Mouse (Mus musculus) kidney, adult 9 months (tissue): Measurements from ENCODE around the gene Pigq.

Experiments used
- DNase-seq: peaks from one replicate; pipeline ENCODE4 v3.0.0; 2022

Pigq gene

GRCm38 (mm10) chr17:25919786-25920642, 24.7 kb downstream of the Pigq start:
- DNase-seq: peak; percentile 100

- no peak for DNase-seq
These were observed 25.5 kb downstream of the Pigq start, which contains the start of gene Rab40c for GRCm38 (mm10) chr17:25919144-25919785. Gene Rab40c (minus strand): TSS chr17:25919727.

DNA sequence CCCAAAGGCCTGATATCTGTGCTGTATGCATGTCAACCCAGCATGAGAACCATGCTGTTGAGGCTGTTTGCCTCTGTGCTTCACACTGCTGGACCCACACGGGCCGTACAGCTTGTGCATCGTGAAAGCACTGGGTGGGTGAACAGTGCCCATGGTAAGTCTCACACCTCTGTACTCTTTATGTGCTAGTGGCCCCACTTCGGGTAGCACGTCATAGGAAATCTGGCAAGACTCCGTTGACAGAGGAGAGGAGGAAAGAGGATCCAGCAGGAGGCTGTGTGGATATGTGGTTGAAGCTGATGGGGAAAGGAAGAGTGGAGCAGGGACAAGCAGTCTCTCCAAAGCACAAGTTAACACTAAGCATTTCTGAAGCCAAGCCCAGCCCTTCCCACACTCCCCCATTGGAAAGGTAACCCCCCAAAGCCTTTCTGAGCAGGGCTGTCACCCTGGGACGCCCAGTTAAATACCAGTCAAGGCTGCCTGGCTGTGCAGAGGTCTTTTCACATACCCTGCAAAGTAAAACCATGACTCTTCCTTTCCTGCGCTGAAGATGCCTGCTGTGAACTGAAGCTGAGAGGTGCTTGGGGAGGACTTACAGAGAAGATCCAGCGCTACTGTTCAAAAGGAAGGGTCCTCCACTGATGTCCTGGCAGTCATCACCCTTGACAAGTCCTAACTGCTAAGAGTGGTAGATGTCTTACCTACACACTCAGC, 26.5 kb downstream of the Pigq start:
- DNase-seq: no peak

DNA sequence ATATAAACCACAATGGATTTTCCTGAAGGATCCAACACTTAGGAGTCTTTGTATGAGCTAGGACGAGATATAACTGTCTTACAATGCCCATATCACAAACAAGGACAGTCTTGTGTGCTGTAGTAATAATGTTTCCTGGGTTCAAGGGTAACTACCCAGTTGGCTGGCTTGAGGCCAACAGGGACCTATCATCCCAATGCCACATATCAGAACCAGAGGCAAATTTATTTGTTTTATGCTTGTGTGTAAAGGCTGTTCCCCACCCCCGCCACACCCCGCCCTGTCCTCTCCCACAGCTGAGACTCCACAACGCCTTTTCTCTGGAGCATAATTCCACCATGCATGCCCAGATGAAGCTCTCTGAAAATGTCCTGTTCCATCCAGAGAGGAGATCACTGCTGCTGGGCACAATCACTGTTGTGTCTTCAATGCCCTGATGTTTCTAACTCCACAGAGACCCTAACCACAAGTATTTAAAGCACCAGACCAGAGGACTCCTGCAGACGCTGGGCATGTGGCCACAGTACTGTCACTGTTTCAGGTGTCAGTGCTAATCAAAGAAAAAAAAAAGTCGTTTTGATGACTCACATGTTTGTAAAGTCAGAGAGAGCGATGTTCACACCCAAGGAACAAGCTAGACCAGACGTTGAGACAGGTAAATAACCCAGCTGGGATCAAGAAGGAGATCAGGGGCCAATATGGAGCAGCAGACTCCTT, 27.6 kb downstream of the Pigq start:
- DNase-seq: no peak

DNA sequence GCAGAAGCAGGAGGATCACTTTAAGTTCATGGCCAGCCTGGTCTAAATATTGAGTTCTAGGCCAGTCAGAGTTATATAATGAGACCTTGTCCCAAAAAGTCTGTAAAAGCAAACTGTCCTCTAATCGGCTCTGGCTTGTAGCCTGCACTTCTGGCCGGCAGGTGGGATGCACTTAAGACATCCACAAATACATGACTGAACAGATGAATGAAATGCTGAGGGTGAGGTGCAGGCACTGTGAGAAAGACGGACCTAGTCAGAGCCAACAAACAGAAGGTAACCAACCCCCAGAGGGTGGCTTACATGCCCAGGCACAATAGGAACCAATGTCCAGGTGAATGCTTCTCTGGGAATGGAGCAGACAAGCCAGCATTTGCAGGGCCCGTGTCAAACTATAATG, 30.4 kb downstream of the Pigq start:
- DNase-seq: no peak

GRCm38 (mm10) chr17:25913877-25914275, 30.9 kb downstream of the Pigq start:
- DNase-seq: no peak

DNA sequence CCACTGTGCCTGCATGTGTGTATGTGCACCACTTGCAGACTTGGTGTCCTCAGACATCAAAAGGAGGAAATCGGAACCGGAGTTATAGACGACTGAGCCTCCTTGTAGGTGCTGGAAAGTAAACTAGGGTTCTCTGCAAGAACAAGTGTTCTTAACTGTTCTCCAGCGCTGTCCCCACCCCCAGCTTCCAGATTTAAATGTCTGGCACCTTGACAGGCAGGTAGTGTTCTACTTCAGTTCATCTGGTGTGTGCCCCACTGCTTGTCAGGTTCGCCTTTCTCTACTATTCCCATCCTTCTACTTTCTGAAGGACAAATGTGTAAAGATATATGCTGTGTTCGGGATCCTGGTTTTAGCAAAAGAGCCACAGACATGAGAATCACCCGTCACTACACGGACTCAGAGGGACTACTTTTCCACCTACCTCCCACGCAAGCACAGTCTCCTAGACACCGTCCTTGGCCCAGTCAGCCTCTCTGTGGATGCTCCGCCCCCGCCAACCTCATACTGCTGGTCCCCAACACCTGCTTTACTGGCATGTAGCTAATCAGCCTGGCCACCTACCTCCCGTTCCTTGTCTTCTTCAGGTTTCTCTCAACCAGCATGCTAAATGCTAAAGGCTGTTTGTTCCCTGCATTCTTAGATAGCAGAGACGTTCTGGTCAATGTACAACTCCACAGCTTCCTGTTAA, 31.4 kb downstream of the Pigq start:
- peak; percentile 47 for DNase-seq

DNA sequence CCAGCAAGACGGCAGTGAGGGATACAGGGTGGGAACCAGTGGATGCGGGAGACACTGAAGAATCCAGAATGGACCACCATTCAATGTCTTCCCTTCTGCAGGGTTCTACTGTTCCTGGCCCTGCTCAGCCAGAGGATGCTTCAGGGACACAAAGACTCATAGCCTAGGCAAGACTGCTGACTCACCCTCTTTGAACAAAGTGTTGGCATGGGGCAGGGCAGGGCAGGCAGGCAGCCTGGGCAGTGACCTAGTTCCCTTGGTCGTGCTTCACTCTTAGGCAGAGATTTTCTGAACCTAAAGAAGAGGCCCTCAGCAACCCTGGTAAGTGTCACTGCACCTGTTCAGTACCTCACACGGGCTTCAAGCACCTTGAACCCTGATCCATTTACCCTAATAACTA, 32.9 kb downstream of the Pigq start:
- DNase-seq: peak; percentile 37

- DNase-seq: no peak
These were observed 37.1 kb downstream of the Pigq start for GRCm38 (mm10) chr17:25907640-25908039.

- DNase-seq: no peak
These were observed 41.7 kb downstream of the Pigq start for GRCm38 (mm10) chr17:25903061-25903460.

DNA sequence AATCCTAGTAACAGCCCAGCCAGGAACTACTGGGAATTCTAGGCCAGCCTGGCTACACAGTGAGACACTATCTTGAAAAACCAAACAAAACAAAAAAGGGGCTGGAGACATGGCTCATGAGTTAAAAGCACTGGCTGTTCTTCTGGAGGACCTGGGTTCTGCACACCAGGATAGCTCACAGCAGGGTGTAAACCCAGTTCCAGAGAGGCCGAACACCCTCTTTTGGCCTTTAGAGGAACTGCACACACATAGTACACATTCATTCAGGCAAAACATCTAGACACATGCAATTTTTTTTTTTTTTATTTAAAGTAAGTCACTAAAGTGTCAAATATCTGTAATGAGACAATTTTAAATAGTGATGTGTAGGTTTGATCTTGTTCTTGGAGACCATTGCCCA, 44.5 kb downstream of the Pigq start:
- no peak for DNase-seq

- no peak for DNase-seq
These were observed 48.8 kb downstream of the Pigq start for GRCm38 (mm10) chr17:25895891-25896290.

DNA sequence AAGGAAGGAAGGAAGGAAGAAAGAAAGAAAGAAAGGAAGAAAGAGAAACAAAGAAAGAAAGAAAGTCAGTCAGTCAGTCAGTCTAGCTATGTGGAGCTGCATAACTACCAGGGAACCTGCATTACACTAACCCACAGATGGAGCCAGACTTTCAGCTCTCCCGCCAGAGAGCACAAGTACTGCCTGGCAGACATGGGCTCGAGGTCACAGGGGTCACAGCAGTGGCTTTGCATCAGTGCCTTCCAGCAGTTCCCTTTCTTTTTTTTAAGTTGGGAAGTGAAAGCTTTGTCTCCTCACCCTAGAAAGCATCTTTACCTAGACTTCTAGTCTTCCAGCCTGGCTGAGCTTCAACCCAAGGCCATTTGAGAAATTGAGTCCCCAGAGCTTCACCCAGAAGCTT, 49.3 kb downstream of the Pigq start:
- peak; percentile 61 for DNase-seq

- DNase-seq: peak; percentile 80
These were observed 50.6 kb downstream of the Pigq start for GRCm38 (mm10) chr17:25893975-25894617.

DNA sequence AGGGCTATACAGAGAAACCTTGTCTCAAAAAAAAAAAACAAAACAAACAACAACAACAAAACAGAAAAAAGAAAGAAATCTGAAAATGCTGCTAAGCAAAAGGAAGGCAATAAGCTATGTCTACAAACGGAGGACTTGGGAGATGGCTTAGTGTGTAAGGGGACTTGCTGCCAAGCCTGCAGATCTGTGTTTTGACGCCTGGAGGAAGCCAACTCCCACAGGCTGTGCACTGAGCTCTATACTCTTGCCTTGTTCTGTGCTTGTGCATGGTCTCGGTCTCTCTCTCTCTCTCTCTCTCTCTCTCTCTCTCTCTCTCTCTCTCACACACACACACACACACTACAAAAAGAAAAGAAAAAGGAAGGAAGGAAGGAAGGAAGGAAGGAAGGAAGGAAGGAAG, 55.9 kb downstream of the Pigq start:
- no peak for DNase-seq

GRCm38 (mm10) chr17:25887467-25887866, 57.3 kb downstream of the Pigq start:
- no peak for DNase-seq

GRCm38 (mm10) chr17:25886806-25887205, 57.9 kb downstream of the Pigq start:
- no peak for DNase-seq

- peak; percentile 43 for DNase-seq
These were observed 59.1 kb downstream of the Pigq start for GRCm38 (mm10) chr17:25885636-25886035.

- DNase-seq: no peak
These were observed 60.9 kb downstream of the Pigq start for GRCm38 (mm10) chr17:25883824-25884223.

- no peak for DNase-seq
These were observed 61.5 kb downstream of the Pigq start for GRCm38 (mm10) chr17:25883268-25883667.

- DNase-seq: peak; percentile 18
These were observed 62.4 kb downstream of the Pigq start for GRCm38 (mm10) chr17:25882306-25882705.

DNA sequence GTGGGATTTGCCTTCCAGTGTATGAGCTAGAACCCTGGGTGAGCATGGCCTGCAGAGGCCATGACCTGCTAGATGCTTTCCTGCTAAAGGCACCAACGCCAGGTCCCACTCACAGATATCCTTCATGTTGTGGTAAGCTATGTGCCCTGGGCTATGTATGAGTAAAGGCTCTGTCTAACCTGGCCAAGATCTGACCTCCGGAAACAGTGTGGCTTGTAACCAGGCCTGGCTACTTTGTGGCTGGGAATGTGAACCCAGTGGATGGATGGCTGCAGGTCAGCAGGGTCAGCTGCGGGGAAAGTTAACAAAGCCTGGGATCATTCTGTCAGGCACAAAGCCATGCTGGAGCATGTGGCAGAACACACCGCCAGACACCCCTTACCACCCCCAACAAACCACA, 63.0 kb downstream of the Pigq start:
- DNase-seq: peak; percentile 27
